Mouse (Mus musculus) G1E (cell line): ENCODE measurements around the gene Zscan10.

Experiments
- CTCF ChIP-seq: IDR thresholded peaks from 2 replicates; pipeline ENCODE4 v1.5.1; 2012; ENCODE audit warnings: low read depth, low read length, inconsistent platforms, mixed read lengths
- GATA1 ChIP-seq: IDR thresholded peaks from 2 replicates; pipeline ENCODE4 v1.6.1; 2012; ENCODE audit warnings: borderline replicate concordance, low read length, inconsistent platforms, mixed read lengths
- GATA2 ChIP-seq: IDR thresholded peaks from 2 replicates; pipeline ENCODE4 v1.6.1; 2012; ENCODE audit warnings: low read depth, low read length, inconsistent platforms, borderline replicate concordance
- TAL1 ChIP-seq: conservative IDR thresholded peaks from 2 replicates; pipeline ENCODE4 v1.6.1; 2012; ENCODE audit warnings: low read depth, low read length, inconsistent platforms, mixed read lengths

- no peak for TF ChIP-seq CTCF
- TF ChIP-seq TAL1, result no peak
- no peak for TF ChIP-seq GATA1
- TF ChIP-seq GATA2, result no peak
Measured at GRCm38 (mm10) chr17:23574130-23574529, 26.5 kb upstream of the Zscan10 start.
